Mouse (Mus musculus): ENCODE results near the gene Wbp2nl. TPM values are rescaled to one million over a fixed set of nuclear protein-coding genes. Genes with fewer than 3 reads are reported as not detected.

Gene Wbp2nl
- polyA plus RNA-seq, 1 experiment from 2014 or later = 0.40 TPM

DNA sequence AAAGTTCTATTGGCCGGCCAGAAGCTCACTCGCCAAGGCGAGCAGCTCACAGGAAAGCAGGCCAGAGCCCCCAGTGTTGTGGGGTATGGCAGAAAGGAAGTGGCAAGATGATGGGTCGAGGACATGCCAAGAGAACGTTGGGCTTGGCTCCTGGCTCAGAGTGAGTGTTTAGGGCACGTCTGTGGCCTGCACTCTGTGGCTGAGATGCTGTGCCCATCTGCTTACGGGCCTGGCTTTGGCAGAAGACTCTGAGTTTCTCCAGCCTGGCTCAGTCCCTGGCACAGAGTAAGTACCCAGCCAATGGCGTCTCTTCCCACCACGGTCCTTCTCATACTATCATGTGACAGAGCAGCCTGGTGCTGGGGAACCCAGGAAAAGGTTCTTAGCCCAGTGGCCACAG lies 30.0 kb upstream of the Wbp2nl start:
- Histone ChIP-seq H3K4me1 (ENCODE audit: control insufficient read depth, insufficient read depth, low read length) (peaks cover 11% of the 10 kb centered on the region; the same call in 1 of the 2 replicates), H3K27me3 (ENCODE audit: control insufficient read depth, insufficient read depth, low read length) (peaks cover 20% of the 10 kb centered on the region), H3K4me2 (no peak overlapping the region), H3K27ac (ENCODE audit: low read depth, low read length) (no peak overlapping the region), H3K4me3 (ENCODE audit: low read depth, low read length) (no peak overlapping the region), H3K36me3 (ENCODE audit: control insufficient read depth, insufficient read depth, low read length) (no peaks in the 10 kb centered on the region), H3K9ac (ENCODE audit: low read depth, low read length) (no peak overlapping the region), H3K9me3 (replicated peaks; ENCODE audit: control insufficient read depth, low read length) (no peaks in the 10 kb centered on the region)
- ATAC-seq (replicated peaks; ENCODE audit: insufficient number of reproducible peaks, low FRiP score, low TSS enrichment) = no peak
- WGBS (ENCODE audit: insufficient replicate concordance) = 78% methylated on average over 9 of the region's 9 CpGs

DNA sequence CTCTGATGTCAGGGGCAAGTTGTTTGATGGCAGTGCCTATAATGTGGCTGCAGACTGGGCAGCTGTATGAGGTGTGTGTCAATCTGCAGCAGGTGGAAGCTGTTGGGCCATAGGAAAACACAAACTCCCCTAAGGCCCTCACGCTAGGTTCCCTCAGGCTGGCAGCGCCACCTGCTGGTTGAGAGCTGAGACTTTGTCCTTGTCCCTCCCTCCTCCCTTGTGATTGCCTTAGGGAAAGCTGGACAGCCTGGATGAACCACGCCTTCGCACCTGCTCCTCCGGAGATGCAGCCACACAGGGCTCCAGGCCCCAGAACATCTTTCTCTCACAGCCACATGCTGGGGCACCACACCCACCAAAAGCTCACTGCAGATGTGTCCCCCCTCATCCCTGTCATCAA lies 27.6 kb upstream of the Wbp2nl start:
- no peak overlapping the region for H3K9ac ChIP-seq (ENCODE audit: low read depth, low read length)
- peaks cover 44% of the 10 kb centered on the region for H3K27me3 ChIP-seq (ENCODE audit: control insufficient read depth, insufficient read depth, low read length)
- peaks cover 16% of the 10 kb centered on the region; the same call in 1 of the 2 replicates for H3K4me1 ChIP-seq (ENCODE audit: control insufficient read depth, insufficient read depth, low read length)
- H3K27ac ChIP-seq (ENCODE audit: low read depth, low read length) = no peak overlapping the region
- no peak overlapping the region for H3K4me3 ChIP-seq (ENCODE audit: low read depth, low read length)
- no peaks in the 10 kb centered on the region for H3K36me3 ChIP-seq (ENCODE audit: control insufficient read depth, insufficient read depth, low read length)
- ATAC-seq (replicated peaks; ENCODE audit: insufficient number of reproducible peaks, low FRiP score, low TSS enrichment) = no peak
- H3K9me3 ChIP-seq (replicated peaks; ENCODE audit: control insufficient read depth, low read length) = no peaks in the 10 kb centered on the region
- WGBS (ENCODE audit: insufficient replicate concordance) = 12% methylated on average over 5 of the region's 5 CpGs
- no peak overlapping the region for H3K4me2 ChIP-seq

DNA sequence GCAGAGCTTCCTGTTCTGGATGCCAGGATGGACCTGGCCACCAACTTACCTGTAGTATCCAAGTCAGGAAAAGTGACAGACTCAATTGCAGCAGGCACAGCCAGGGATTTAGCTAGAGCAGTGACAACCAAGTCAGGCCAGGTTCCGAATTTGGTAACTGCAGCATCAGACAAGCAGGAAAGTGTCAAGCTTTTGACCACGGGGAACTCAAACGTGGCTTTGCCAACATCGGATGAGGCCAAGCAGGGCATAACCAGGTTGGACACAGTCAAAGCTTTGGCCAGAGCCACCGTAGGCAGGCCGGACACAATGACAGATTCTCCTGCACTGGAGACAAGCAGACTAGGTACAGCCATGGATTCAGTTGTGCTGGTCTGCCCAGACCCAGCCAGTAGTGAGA lies 26.5 kb upstream of the Wbp2nl start:
- no peaks in the 10 kb centered on the region for H3K36me3 ChIP-seq (ENCODE audit: control insufficient read depth, insufficient read depth, low read length)
- H3K9ac ChIP-seq (ENCODE audit: low read depth, low read length) = no peak overlapping the region
- no peaks in the 10 kb centered on the region for H3K9me3 ChIP-seq (replicated peaks; ENCODE audit: control insufficient read depth, low read length)
- H3K4me2 ChIP-seq = no peak overlapping the region
- H3K27ac ChIP-seq (ENCODE audit: low read depth, low read length) = no peak overlapping the region
- H3K4me1 ChIP-seq (ENCODE audit: control insufficient read depth, insufficient read depth, low read length) = peaks cover 16% of the 10 kb centered on the region; the same call in 1 of the 2 replicates
- no peak overlapping the region for H3K4me3 ChIP-seq (ENCODE audit: low read depth, low read length)
- 77% methylated on average over 6 of the region's 6 CpGs for WGBS (ENCODE audit: insufficient replicate concordance)
- ATAC-seq (replicated peaks; ENCODE audit: insufficient number of reproducible peaks, low FRiP score, low TSS enrichment) = no peak
- H3K27me3 ChIP-seq (ENCODE audit: control insufficient read depth, insufficient read depth, low read length) = peaks cover 54% of the 10 kb centered on the region

DNA sequence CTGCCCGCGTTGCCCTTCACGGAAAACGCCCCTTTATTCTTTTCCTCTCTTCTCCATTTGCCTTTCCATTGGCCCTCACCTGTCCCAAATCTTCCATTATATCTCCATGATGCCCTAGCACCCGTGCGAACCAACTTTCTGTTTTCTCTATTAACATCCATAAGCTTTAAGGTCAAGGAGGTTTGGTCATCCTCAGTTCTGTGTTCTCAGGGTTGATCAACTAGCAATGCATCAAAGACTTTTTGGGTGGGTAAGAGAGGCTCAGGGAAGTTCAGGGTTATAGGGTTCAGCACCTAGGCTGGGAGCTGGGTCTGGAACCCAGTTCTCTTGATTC lies 24.2 kb upstream of the Wbp2nl start, which contains the start of gene Sept3:
TSS of gene Sept3 (plus strand) at position 301 of the 334 bp plus-strand sequence.
- Histone ChIP-seq H3K27me3 (ENCODE audit: control insufficient read depth, insufficient read depth, low read length) (peaks cover 60% of the 10 kb centered on the region), H3K4me1 (ENCODE audit: control insufficient read depth, insufficient read depth, low read length) (peaks cover 16% of the 10 kb centered on the region; the same call in 1 of the 2 replicates), H3K4me3 (ENCODE audit: low read depth, low read length) (peak within 1 kb of the TSS; percentile 57), H3K9ac (ENCODE audit: low read depth, low read length) (peak within 1 kb of the TSS; percentile 48; the same call in 1 of the 2 replicates), H3K27ac (ENCODE audit: low read depth, low read length) (no peak within 1 kb of the TSS), H3K4me2 (peak within 1 kb of the TSS; percentile 98), H3K36me3 (ENCODE audit: control insufficient read depth, insufficient read depth, low read length) (no peaks in the 10 kb centered on the region), H3K9me3 (replicated peaks; ENCODE audit: control insufficient read depth, low read length) (no peaks in the 10 kb centered on the region)
- WGBS (ENCODE audit: insufficient replicate concordance) = 35% methylated on average over 6 of the region's 6 CpGs
- no peak for ATAC-seq (replicated peaks; ENCODE audit: insufficient number of reproducible peaks, low FRiP score, low TSS enrichment)

DNA sequence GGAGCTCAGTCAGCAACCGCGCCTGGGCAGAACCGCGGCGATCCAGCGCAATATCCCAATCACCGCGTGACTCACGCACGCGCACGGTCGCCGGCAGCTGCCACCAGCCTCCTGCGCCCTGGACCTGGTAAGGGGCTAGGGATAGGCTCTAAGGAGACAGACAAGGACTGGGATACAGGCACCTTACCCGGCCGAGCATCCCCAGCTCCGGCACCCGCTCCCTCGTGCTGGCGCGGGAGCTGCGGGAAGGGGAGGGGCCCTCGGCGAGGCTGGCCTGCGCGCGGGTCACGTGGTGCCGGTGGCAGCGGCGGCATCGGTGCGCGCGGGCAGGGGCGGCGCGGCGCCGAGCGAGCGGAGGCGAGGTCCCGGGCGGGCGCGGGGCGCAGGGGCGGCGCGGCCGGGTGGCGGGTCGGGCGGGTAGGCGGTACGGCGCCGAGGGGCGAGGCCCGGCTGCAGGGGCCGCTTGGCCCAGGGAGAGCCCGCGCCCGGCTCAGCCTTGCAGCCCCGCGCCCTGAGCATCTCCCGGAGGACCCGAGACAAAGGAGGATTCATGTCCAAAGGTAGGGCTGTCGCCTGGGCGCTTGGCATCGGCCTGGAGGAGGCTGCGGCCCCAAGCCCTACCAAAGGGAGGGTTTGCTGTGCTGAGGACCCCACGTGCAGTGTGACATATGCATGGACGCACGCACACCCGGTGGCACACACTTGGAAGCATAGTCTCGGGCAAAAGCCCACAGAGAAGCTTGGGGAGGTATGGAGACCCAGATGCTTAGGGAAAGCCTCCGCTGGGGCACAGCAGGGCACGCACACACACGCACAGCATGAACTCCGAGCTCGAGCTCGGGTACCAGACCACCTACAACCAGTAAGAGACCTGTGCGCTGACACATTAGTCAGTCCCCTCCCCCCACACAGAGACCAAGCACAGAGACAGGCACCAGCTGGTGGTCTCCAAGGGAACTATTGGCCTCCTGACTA lies 23.5 kb upstream of the Wbp2nl start:
- peaks cover 60% of the 10 kb centered on the region for H3K27me3 ChIP-seq (ENCODE audit: control insufficient read depth, insufficient read depth, low read length)
- peak overlapping the region; percentile 48; the same call in 1 of the 2 replicates for H3K9ac ChIP-seq (ENCODE audit: low read depth, low read length)
- peak overlapping the region; percentile 98 for H3K4me2 ChIP-seq
- peak overlapping the region; percentile 57 for H3K4me3 ChIP-seq (ENCODE audit: low read depth, low read length)
- H3K36me3 ChIP-seq (ENCODE audit: control insufficient read depth, insufficient read depth, low read length) = no peaks in the 10 kb centered on the region
- H3K4me1 ChIP-seq (ENCODE audit: control insufficient read depth, insufficient read depth, low read length) = peaks cover 13% of the 10 kb centered on the region; the same call in 1 of the 2 replicates
- WGBS (ENCODE audit: insufficient replicate concordance) = 1% methylated on average over 79 of the region's 86 CpGs
- no peaks in the 10 kb centered on the region for H3K9me3 ChIP-seq (replicated peaks; ENCODE audit: control insufficient read depth, low read length)
- H3K27ac ChIP-seq (ENCODE audit: low read depth, low read length) = no peak overlapping the region
- ATAC-seq (replicated peaks; ENCODE audit: insufficient number of reproducible peaks, low FRiP score, low TSS enrichment) = no peak; the same call in 1 of the 2 replicates

GRCm38 (mm10) chr15:82277591-82277990 lies 21.2 kb upstream of the Wbp2nl start:
- no peak for ATAC-seq (replicated peaks; ENCODE audit: insufficient number of reproducible peaks, low FRiP score, low TSS enrichment)
- Histone ChIP-seq H3K27ac (ENCODE audit: low read depth, low read length) (no peak overlapping the region), H3K9me3 (replicated peaks; ENCODE audit: control insufficient read depth, low read length) (no peaks in the 10 kb centered on the region), H3K36me3 (ENCODE audit: control insufficient read depth, insufficient read depth, low read length) (no peaks in the 10 kb centered on the region), H3K9ac (ENCODE audit: low read depth, low read length) (no peak overlapping the region), H3K4me1 (ENCODE audit: control insufficient read depth, insufficient read depth, low read length) (peaks cover 9% of the 10 kb centered on the region; the same call in 1 of the 2 replicates), H3K27me3 (ENCODE audit: control insufficient read depth, insufficient read depth, low read length) (peaks cover 50% of the 10 kb centered on the region), H3K4me2 (no peak overlapping the region), H3K4me3 (ENCODE audit: low read depth, low read length) (no peak overlapping the region)
- WGBS (ENCODE audit: insufficient replicate concordance) = 57% methylated on average over 5 of the region's 5 CpGs

- Histone ChIP-seq H3K4me2 (no peak overlapping the region), H3K27me3 (ENCODE audit: control insufficient read depth, insufficient read depth, low read length) (peaks cover 22% of the 10 kb centered on the region), H3K36me3 (ENCODE audit: control insufficient read depth, insufficient read depth, low read length) (no peaks in the 10 kb centered on the region), H3K27ac (ENCODE audit: low read depth, low read length) (no peak overlapping the region), H3K9ac (ENCODE audit: low read depth, low read length) (no peak overlapping the region), H3K4me1 (ENCODE audit: control insufficient read depth, insufficient read depth, low read length) (peaks cover 5% of the 10 kb centered on the region; the same call in 1 of the 2 replicates), H3K9me3 (replicated peaks; ENCODE audit: control insufficient read depth, low read length) (no peaks in the 10 kb centered on the region), H3K4me3 (ENCODE audit: low read depth, low read length) (no peak overlapping the region)
- ATAC-seq (replicated peaks; ENCODE audit: insufficient number of reproducible peaks, low FRiP score, low TSS enrichment) = no peak
- WGBS (ENCODE audit: insufficient replicate concordance) = 49% methylated on average over 4 of the region's 4 CpGs
Observed at GRCm38 (mm10) chr15:82280638-82281037, 18.1 kb upstream of the Wbp2nl start.

DNA sequence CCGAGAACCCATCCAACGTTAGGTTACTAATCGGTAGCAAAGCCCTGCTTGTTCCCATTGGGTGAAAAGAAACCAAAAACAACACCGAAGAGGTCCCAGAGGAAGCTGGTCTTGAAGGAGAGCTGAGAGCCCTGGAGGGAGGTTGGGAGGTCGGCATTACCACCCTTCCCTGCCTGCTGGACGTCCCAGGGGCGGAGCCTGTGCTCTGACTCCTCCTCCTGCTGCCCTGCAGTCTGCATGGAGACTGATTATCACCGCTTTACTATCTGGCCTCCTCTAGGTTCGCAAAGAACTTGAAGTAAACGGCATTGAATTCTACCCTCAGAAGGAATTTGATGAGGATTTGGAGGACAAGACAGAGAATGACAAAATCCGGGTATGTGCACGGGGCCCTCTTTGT lies 12.6 kb upstream of the Wbp2nl start:
- no peak for ATAC-seq (replicated peaks; ENCODE audit: insufficient number of reproducible peaks, low FRiP score, low TSS enrichment)
- Histone ChIP-seq H3K9me3 (replicated peaks; ENCODE audit: control insufficient read depth, low read length) (no peaks in the 10 kb centered on the region), H3K36me3 (ENCODE audit: control insufficient read depth, insufficient read depth, low read length) (no peaks in the 10 kb centered on the region), H3K4me3 (ENCODE audit: low read depth, low read length) (no peak overlapping the region), H3K4me2 (no peak overlapping the region), H3K27me3 (ENCODE audit: control insufficient read depth, insufficient read depth, low read length) (no peaks in the 10 kb centered on the region), H3K9ac (ENCODE audit: low read depth, low read length) (no peak overlapping the region), H3K4me1 (ENCODE audit: control insufficient read depth, insufficient read depth, low read length) (no peaks in the 10 kb centered on the region), H3K27ac (ENCODE audit: low read depth, low read length) (no peak overlapping the region)
- 50% methylated on average over 12 of the region's 12 CpGs for WGBS (ENCODE audit: insufficient replicate concordance)

Data from heart, embryonic 11.5 days (tissue).